Mouse (Mus musculus): ENCODE measurements around the gene Disp2. TPM values are rescaled to one million over a fixed set of nuclear protein-coding genes. Genes with fewer than 3 reads are reported as not detected.

Disp2 gene
- polyA plus RNA-seq, 1 experiment = not detected

- Histone ChIP-seq H3K27ac (ENCODE audit: control insufficient read depth, insufficient read depth, low read depth, low read length, poor library complexity) (no peak overlapping the region), H3K4me3 (replicated peaks; ENCODE audit: control insufficient read depth, low read depth, low read length) (no peak overlapping the region), H3K4me1 (ENCODE audit: control insufficient read depth, insufficient read depth, low read length) (no peaks in the 10 kb centered on the region)
- TF ChIP-seq POLR2A (IDR thresholded peaks at IDR 0.05; ENCODE audit: borderline replicate concordance, control insufficient read depth, low read depth, low read length) = no peak
- no peak for TF ChIP-seq CTCF (IDR thresholded peaks at IDR 0.05; ENCODE audit: control insufficient read depth, insufficient read depth, low read length)
- WGBS = 86% methylated on average over 5 of the region's 5 CpGs
Measured at GRCm38 (mm10) chr2:118822800-118823199, 43.3 kb downstream of the Disp2 start.

DNA sequence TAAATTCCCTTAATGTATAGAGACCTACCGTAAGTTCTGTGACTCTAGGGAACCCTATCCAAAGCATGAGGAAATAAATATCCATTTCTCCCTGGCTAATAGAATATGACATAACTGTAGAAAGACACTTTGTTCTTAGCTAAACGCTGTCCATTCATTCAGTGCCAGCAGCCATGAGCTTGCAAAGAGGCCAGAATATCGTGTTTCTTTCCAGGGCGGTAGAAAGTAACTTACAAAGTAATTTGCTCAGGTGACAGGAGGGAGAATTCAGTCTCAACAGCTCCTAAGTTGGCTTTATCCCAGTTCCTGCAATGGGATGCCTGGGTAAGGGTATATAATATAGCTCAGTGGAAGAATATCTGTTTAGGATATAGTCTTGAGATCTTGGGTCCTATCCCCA lies 44.9 kb downstream of the Disp2 start:
- H3K27ac ChIP-seq (ENCODE audit: control insufficient read depth, insufficient read depth, low read depth, low read length, poor library complexity) = no peak overlapping the region
- no peak overlapping the region for H3K4me3 ChIP-seq (replicated peaks; ENCODE audit: control insufficient read depth, low read depth, low read length)
- H3K4me1 ChIP-seq (ENCODE audit: control insufficient read depth, insufficient read depth, low read length) = no peaks in the 10 kb centered on the region
- 94% methylated on average over 4 of the region's 4 CpGs for WGBS
- TF ChIP-seq POLR2A (IDR thresholded peaks at IDR 0.05; ENCODE audit: borderline replicate concordance, control insufficient read depth, low read depth, low read length) (no peak), CTCF (IDR thresholded peaks at IDR 0.05; ENCODE audit: control insufficient read depth, insufficient read depth, low read length) (no peak)

DNA sequence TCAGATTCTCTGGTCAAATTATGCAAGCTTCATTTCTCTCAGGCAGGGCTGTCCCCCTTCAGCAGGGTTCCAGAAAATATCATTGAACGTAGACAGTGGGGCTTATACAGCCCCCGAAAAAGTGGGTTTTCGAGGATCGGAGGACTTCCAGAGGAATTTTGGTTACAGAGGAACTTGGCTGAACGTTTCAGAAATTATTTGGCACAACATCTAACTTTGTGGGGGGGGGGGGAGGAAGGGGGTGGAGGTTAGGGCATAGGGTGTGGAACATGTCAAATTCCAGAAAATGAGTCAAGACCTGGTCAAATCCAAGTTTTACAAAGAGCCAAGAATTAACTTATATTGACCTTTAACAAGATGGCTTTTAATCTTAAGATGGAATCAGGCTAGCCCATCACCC lies 49.6 kb downstream of the Disp2 start:
- Histone ChIP-seq H3K4me3 (replicated peaks; ENCODE audit: control insufficient read depth, low read depth, low read length) (no peak overlapping the region), H3K4me1 (ENCODE audit: control insufficient read depth, insufficient read depth, low read length) (no peaks in the 10 kb centered on the region), H3K27ac (ENCODE audit: control insufficient read depth, insufficient read depth, low read depth, low read length, poor library complexity) (no peak overlapping the region)
- TF ChIP-seq POLR2A (IDR thresholded peaks at IDR 0.05; ENCODE audit: borderline replicate concordance, control insufficient read depth, low read depth, low read length) = no peak
- no peak for TF ChIP-seq CTCF (IDR thresholded peaks at IDR 0.05; ENCODE audit: control insufficient read depth, insufficient read depth, low read length)
- 91% methylated on average over 5 of the region's 5 CpGs for WGBS

GRCm38 (mm10) chr2:118834061-118834460 lies 54.5 kb downstream of the Disp2 start:
- H3K27ac ChIP-seq (ENCODE audit: control insufficient read depth, insufficient read depth, low read depth, low read length, poor library complexity) = no peak overlapping the region
- WGBS = 69% methylated on average over 6 of the region's 6 CpGs
- H3K4me3 ChIP-seq (replicated peaks; ENCODE audit: control insufficient read depth, low read depth, low read length) = no peak overlapping the region
- no peak for TF ChIP-seq POLR2A (IDR thresholded peaks at IDR 0.05; ENCODE audit: borderline replicate concordance, control insufficient read depth, low read depth, low read length)
- TF ChIP-seq CTCF (IDR thresholded peaks at IDR 0.05; ENCODE audit: control insufficient read depth, insufficient read depth, low read length) = no peak
- no peaks in the 10 kb centered on the region; the same call in 1 of the 2 replicates for H3K4me1 ChIP-seq (ENCODE audit: control insufficient read depth, insufficient read depth, low read length)

GRCm38 (mm10) chr2:118835115-118835514 lies 55.6 kb downstream of the Disp2 start:
- no peaks in the 10 kb centered on the region; the same call in 1 of the 2 replicates for H3K4me1 ChIP-seq (ENCODE audit: control insufficient read depth, insufficient read depth, low read length)

GRCm38 (mm10) chr2:118838330-118838729 lies 58.8 kb downstream of the Disp2 start:
- Histone ChIP-seq H3K4me1 (ENCODE audit: control insufficient read depth, insufficient read depth, low read length) (no peaks in the 10 kb centered on the region; the same call in 1 of the 2 replicates), H3K4me3 (replicated peaks; ENCODE audit: control insufficient read depth, low read depth, low read length) (no peak overlapping the region), H3K27ac (ENCODE audit: control insufficient read depth, insufficient read depth, low read depth, low read length, poor library complexity) (no peak overlapping the region)
- TF ChIP-seq CTCF (IDR thresholded peaks at IDR 0.05; ENCODE audit: control insufficient read depth, insufficient read depth, low read length) (no peak), POLR2A (IDR thresholded peaks at IDR 0.05; ENCODE audit: borderline replicate concordance, control insufficient read depth, low read depth, low read length) (no peak)
- WGBS = 28% methylated on average over 5 of the region's 5 CpGs

More at GRCm38 (mm10) chr2:118835115-118835514, 55.6 kb downstream of the Disp2 start:
- Histone ChIP-seq H3K4me3 (replicated peaks; ENCODE audit: control insufficient read depth, low read depth, low read length) (no peak overlapping the region), H3K27ac (ENCODE audit: control insufficient read depth, insufficient read depth, low read depth, low read length, poor library complexity) (no peak overlapping the region)
- WGBS = 91% methylated on average over 6 of the region's 6 CpGs
- TF ChIP-seq POLR2A (IDR thresholded peaks at IDR 0.05; ENCODE audit: borderline replicate concordance, control insufficient read depth, low read depth, low read length) (no peak), CTCF (IDR thresholded peaks at IDR 0.05; ENCODE audit: control insufficient read depth, insufficient read depth, low read length) (no peak)

DNA sequence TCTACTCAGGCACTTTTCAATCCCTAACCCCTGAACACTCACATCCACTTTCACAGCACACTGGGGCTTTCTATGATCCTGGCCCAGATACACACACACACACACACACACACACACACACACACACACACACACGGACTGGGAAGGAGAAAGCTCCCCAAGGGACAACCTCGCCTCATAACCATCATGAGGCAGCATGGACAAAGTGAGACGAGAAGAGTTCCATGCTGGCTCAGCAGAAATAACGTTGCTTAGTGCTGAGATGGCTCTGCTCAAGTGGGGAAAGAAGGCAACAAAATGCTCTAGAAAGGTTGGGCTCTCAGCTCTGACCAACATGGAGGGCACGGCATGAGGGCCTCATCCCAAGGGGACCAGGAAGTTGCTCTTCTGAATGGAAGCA lies 61.7 kb downstream of the Disp2 start:
- TF ChIP-seq CTCF (IDR thresholded peaks at IDR 0.05; ENCODE audit: control insufficient read depth, insufficient read depth, low read length) = no peak
- no peak for TF ChIP-seq POLR2A (IDR thresholded peaks at IDR 0.05; ENCODE audit: borderline replicate concordance, control insufficient read depth, low read depth, low read length)
- Histone ChIP-seq H3K4me1 (ENCODE audit: control insufficient read depth, insufficient read depth, low read length) (no peaks in the 10 kb centered on the region), H3K27ac (ENCODE audit: control insufficient read depth, insufficient read depth, low read depth, low read length, poor library complexity) (no peak overlapping the region), H3K4me3 (replicated peaks; ENCODE audit: control insufficient read depth, low read depth, low read length) (no peak overlapping the region)
- 69% methylated on average over 5 of the region's 5 CpGs for WGBS

DNA sequence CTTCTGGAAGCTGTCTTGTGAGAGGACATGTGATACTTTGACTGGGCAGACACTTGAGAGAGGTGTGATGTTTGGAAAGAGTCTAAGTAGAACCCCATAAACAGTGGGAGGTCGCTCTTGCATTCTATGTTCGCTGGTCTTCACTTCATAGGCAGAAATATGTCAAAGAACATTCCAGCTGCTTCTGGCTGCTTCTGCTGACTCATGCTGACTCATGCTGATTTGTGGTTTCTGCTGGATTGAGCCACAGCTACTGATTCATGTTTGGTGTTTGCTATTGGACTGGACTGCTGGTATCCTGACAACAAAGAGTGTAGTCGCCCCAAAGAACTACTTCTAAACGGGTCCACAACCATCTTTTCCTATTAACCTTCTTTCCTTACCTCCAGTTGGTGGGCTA lies 62.3 kb downstream of the Disp2 start:
- Histone ChIP-seq H3K4me3 (replicated peaks; ENCODE audit: control insufficient read depth, low read depth, low read length) (no peak overlapping the region), H3K27ac (ENCODE audit: control insufficient read depth, insufficient read depth, low read depth, low read length, poor library complexity) (no peak overlapping the region), H3K4me1 (ENCODE audit: control insufficient read depth, insufficient read depth, low read length) (no peaks in the 10 kb centered on the region)
- no peak for TF ChIP-seq POLR2A (IDR thresholded peaks at IDR 0.05; ENCODE audit: borderline replicate concordance, control insufficient read depth, low read depth, low read length)
- no peak for TF ChIP-seq CTCF (IDR thresholded peaks at IDR 0.05; ENCODE audit: control insufficient read depth, insufficient read depth, low read length)
- 45% methylated on average over 4 of the region's 4 CpGs for WGBS

DNA sequence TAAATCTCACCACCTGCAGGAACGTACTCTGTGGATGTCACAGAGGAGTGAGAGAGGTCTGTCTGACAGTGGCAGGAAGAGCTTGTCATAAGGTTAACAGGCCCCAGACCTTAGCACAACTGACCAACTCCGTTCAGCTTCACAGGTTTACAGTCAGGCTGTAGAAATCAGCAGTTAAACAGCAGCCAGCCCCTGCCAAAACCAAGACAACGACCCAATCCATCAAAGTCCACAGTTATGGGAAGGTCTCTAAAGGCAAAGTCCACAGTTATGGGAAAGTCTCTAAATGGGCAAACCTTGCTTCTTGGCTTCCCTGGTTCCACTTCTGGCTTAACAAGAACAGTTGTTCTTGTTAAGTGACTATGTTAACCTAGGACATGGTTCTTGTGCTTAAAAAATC lies 64.9 kb downstream of the Disp2 start:
- 81% methylated on average over 3 of the region's 3 CpGs for WGBS
- no peak for TF ChIP-seq POLR2A (IDR thresholded peaks at IDR 0.05; ENCODE audit: borderline replicate concordance, control insufficient read depth, low read depth, low read length)
- no peak for TF ChIP-seq CTCF (IDR thresholded peaks at IDR 0.05; ENCODE audit: control insufficient read depth, insufficient read depth, low read length)

More for the DNA sequence above, 64.9 kb downstream of the Disp2 start:
- Histone ChIP-seq H3K27ac (ENCODE audit: control insufficient read depth, insufficient read depth, low read depth, low read length, poor library complexity) (no peak overlapping the region), H3K4me3 (replicated peaks; ENCODE audit: control insufficient read depth, low read depth, low read length) (no peak overlapping the region), H3K4me1 (ENCODE audit: control insufficient read depth, insufficient read depth, low read length) (no peaks in the 10 kb centered on the region)

Measured in bone marrow, adult 2 months (tissue).